Mouse (Mus musculus) cerebellum, adult 18-20 months (tissue): Measurements from ENCODE around the gene Olfr1425.
"Not testable (repeated sequence)": the region's sequence is repeated elsewhere in the genome, so short reads cannot be mapped to it uniquely, and the experiment has no call there.

Experiments
- DNase-seq, 2 experiments: peaks; one replicate each; pipeline ENCODE4 v3.0.0; 2021

Gene Olfr1425

DNA sequence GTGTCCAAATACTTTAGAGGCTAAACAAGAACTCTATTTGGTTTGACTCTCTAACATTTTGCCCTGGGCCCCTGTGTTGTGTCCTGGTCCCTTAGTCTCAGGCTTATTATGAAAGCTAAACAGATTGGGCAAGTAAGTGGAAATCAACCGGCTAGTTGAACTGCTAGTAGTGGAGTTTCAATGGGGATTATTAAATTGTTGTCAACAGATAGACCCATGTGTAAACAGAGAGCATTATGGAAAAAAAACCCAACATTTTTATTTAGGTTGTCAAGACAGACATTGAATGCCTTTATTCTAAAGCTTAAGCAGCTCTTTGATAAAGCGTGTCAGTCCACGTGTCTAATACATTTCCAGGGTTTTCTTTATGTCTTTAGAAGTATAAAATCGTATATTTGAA lies at the start of gene Olfr1425:
Olfr1425 (minus strand) TSS at position 101 of the 400 bp plus-strand sequence.
- not testable (repeated sequence) for DNase-seq

DNA sequence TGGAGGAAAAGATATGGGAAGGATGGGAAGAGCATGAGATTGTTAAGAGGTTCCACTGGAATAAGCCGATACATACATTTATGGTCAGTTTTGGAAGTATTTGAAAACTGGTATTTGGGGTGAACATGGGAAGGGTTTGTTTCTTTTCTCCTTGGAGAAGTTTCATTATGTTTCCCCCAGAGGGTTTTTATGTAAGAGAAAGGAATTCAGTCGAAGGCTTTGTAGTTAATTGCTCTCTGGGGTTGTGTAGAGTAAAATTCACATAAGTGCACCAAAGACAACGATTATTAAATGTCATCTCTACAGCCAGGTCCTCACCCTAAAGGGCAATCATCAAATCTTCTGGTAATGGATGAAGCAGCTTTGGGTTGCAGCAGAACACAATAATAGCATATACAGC lies 45.6 kb upstream of the Olfr1425 start, which contains the start of gene Olfr76:
Olfr76 (minus strand) TSS at position 101 of the 400 bp plus-strand sequence.
- no peak for DNase-seq

DNA sequence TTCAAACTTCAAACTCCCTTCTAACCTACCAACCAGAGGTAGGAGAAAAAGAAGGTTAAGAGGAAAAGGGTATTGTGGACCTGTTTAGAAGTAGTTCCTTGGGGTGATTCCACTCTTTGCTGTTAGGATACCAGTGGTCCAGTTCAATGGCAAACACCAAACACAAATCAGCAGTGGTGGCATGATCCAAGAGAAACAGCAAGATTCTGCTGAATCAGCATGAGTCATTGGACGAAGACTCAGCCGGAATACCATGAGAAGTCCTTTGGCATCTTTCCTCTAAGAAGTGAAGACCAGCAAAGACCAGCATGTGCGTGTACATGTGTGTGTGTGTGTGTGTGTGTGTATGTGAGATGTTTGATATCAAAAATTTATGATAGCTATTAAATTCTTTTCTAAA lies 38.9 kb upstream of the Olfr1425 start:
- DNase-seq, result no peak

DNA sequence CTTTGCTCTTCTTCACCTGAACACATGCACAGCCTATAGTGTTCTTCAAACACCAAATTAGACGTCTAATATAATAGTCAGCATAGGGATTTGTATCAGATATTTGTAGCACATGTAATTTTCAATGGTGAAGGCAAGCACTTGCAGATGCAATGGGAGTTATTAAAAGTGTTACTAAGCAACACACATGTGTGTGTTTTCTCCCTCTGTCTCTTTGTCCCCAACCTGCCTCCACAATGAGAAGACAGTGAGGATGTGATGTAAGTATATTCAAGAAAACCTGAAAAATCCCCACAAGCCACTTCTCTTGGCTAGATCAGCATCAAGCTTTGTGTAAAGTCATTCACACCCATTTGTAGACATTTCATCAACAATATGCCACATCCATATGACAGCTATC lies 38.3 kb upstream of the Olfr1425 start, which contains the start of gene Olfr1428:
Olfr1428 (minus strand) TSS at position 101 of the 400 bp plus-strand sequence.
- no peak for DNase-seq

DNA sequence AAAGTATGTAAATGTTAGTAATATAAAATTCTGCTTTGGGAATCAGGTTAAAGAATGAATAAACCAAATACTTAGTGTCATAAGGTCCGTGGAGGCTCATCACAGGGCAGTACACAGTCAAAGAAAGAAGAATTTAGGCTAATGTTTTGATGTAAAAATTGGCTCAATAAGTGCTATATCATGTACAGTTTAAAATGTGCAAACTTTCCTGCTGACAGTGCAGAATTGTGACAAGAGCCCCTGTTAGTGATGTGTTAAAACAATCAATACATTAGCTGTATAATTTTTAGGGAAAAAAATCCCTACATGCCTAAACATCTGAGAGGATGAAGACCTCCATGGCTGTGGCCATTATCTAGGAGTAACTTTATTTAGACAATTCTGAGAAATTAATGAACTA lies 36.3 kb upstream of the Olfr1425 start:
- DNase-seq, result no peak

DNA sequence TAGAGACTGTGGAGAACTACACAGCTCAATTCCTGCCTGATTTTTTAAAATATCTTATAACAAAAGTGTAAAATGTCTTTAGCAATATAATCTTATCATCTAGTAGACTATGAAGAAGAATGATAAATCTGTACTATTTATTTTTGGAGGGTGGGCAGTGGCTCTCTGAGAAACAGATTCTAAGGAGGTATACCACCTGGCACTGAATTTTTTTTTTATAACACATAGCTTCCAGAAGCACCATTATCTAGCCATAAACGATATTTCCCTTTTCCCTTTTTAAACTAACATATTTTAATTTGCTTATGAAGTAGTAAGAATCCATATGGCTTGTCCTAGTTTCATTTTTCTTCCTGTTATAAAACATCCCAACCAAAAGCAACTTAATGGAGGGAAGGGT lies 27.0 kb upstream of the Olfr1425 start:
- DNase-seq, result no peak

DNA sequence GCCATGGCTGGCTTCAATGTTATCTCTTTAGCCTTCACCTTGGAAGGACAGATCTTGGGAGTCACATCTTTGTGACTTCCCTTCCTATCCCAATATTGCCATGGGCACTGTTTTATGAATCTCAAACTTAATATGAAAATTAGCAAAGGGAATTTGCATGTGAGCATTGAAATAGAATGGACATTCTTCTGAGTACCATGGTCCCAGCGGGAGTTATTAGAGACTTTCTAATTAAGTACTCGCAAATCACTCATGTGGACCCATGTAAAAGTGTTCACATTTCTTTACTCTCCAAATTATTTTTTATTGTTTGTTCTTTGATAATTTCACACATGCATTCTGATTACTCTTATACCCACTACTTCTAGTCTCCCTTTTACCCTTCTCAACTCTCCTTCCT lies 25.7 kb upstream of the Olfr1425 start, which contains the start of gene Olfr1427:
Olfr1427 (minus strand) TSS at position 101 of the 400 bp plus-strand sequence.
- no peak for DNase-seq

DNA sequence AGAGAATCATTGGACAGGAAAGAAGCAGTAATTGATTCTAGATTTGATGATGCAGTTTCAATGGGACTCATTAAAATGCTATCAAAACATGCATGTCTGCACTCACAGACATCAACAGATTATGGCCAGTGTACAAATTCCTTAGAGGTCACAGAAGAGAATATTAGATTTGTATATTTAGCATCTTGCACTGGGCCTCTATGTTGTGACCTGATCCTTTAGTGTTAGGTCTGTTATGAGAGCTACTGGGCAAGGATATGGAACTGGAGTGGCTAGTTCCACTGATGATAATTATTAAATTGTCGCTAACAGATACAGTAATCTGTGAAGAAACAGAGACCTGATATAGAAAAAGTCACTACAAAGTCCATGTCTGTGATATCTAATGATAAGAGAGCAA lies 14.4 kb upstream of the Olfr1425 start, which contains the start of gene Olfr1426:
Olfr1426 (minus strand) TSS at position 101 of the 400 bp plus-strand sequence.
- DNase-seq, result no peak

DNA sequence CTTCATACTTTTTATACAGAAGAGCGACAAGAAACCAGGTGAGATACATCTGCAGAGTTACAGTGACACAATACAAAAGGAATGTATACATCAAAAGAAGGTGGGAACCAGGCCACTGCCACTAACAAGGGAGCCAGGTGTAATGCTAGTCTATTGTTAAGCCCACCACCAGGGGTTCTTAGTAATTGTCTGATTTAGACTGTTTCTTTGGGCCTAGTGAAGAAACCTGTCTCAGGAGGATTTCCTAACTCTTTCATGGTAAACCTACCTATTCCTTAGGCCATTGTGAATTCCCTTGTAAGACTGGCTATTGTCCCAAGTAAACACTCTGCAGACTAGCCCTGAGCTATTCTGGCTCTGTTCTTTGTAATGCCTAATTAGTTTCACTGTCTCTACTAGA lies 8.0 kb downstream of the Olfr1425 start:
- DNase-seq, result not testable (repeated sequence)

DNA sequence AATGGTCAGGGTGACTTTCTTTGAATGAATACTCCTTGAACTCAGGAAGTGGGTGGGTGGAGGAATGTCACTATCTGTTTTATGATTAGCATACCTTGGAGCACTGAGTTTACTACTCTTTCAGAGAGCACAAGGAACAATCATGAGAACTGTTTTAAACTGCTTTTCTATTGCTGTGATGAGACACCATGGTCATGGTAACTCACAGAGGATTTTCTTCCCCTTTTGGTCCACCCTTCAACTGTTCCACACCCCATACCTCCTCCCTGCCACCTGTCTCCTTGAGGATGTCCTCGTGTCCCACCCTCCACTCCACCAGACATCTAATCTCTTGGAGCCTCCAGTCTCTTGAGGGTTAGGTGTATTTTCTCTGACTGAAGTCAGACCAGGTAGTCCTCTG lies 9.7 kb downstream of the Olfr1425 start:
- not testable (repeated sequence) for DNase-seq

DNA sequence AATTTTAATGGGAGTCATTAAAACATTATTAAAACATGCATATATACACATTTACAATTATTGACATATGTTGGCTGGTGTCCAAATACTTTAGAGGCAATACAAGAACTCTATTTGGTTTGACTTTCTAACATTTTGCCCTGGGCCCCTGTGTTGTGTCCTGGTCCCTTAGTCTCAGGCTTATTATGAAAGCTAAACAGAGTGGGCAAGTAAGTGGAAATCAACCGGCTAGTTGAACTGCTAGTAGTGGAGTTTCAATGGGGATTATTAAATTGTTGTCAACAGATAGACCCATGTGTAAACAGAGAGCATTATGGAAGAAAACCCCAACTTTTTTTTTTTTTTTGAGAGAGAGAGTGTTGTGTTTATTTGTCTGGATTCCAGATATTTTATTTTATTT lies 14.9 kb downstream of the Olfr1425 start, which contains the start of gene Olfr1424:
Olfr1424 (minus strand) TSS at position 101 of the 400 bp plus-strand sequence.
- DNase-seq, result not testable (repeated sequence)

DNA sequence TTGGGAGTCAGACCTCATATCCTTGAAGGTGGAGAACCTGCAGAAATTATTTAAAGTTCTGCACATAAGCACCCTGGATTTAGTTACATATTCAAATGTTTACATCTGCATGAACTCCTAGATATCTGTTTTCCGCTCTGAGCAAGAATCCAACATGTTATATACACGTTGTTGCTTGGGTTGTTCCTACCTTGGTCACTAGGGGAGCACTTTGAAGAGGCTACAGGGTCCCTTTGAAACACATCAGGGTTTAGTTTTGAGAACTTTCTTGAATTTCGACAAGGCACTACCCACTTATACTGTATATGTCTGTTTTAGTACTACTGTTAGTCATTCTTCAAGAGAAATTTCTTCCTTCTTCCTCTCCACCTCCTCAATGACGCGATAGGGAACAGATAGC lies 34.4 kb downstream of the Olfr1425 start:
- DNase-seq, result no peak

DNA sequence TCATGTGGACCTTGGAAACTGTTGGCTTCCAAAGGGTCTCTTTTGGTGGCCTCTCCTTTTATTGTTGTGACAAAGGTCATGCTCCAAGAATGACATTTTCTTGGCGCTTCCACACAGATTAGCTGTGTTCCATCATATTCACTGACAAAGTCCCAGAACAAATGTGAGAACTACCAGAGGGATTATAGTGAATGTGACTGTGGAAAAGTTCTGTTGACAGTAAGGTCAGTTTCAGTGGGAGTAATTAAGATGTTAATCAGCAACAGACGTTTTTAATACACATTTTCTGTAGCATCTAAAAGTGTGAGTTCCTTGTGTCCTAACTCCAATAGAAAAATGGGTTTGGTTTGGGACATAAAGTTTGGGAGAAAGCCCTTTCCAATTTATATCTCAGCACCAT lies 36.3 kb downstream of the Olfr1425 start, which contains the start of gene Olfr1423:
Olfr1423 (minus strand) TSS at position 101 of the 400 bp plus-strand sequence.
- no peak for DNase-seq

DNA sequence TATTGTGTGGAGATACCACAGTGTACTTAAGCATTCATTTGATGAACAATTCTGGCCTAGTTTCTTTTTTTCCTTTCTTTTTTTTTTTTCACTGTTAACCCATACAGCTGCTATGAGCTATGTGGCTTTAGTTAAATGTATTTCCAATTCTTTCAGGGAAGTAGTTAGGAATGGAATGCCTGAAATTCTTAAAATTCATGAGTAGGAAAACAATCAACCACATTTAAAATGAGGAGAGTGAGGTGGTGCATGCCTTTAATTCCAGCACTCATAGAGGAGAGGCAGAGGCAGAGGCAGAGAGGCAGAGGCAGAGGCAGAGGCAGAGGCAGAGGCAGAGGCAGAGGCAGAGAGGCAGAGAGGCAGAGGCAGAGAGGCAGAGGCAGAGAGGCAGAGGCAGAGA lies 39.8 kb downstream of the Olfr1425 start:
- DNase-seq, result no peak

DNA sequence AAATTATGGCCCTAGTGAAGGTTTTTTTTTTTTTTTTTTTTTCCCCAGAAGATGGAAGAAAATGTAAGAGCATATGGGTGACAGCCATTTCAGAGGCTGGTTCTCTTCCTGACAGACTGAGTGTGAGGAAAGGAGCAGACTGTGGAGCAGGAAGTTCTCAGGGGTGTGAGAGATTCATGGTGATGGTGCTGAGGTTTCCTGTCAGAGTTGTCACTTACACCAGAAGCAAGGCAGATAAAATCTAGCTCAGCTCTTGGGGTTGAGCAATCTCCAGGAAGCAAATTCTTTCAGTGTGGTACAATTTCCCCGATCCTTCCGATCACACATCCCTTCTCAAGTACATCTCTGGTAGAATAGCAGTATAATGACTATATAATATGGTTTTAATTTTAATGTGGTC lies 50.9 kb downstream of the Olfr1425 start:
- no peak for DNase-seq

DNA sequence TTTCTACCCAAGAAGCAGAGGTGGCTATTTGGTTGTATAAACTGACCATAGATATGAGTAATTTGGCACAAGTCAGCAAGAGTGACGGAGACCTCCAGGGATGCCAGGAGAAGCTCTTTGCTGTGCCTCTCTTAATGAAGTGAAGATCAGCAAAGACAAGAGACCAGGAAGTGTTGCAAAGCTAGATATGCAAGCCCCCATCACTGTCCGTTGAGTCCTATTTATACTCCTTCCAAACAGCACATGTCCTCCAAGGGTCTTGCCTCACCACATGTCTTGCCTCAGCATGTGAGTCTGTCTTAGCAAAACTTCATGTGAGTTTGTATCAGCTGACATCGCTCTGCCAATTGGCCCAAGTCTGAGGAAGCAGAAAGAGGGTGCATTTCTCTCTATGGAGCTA lies 52.2 kb downstream of the Olfr1425 start:
- DNase-seq, result no peak

DNA sequence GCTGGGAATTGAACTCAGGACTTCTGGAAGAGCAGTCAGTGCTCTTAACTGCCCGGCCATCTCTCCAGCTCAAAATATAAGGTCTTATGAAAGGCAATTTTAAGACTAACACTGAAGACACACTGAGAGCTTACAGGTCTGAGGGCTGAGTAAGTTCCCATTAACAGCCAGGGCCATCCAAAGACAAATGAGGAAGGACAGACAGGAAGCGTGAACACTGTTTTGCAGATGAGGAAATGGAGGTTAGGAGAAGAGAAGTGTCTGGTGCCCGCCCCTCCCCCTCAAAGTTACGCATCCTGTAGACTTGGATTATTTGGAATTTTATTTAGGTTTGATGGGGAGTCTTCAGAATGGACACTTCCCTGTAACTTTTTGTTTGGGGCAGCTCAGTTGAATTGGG lies 53.4 kb downstream of the Olfr1425 start:
- no peak for DNase-seq
